Mouse (Mus musculus) ES-Bruce4 (cell line): ENCODE results near the gene Arhgef19.

Source experiments
- CTCF ChIP-seq: IDR thresholded peaks from one replicate; pipeline ENCODE4 v1.8.1; 2011; ENCODE audit warnings: low read depth, low read length
- EP300 ChIP-seq: IDR thresholded peaks from 2 replicates; pipeline ENCODE4 v1.6.1; 2011; ENCODE audit warnings: low read depth, low read length; ENCODE audit not compliant: insufficient read depth
- POLR2A ChIP-seq: IDR thresholded peaks from one replicate; pipeline ENCODE4 v1.8.1; 2011; ENCODE audit warnings: low read length; ENCODE audit not compliant: insufficient read depth

GRCm38 (mm10) chr4:141295774-141296186, 56.5 kb downstream of the Arhgef19 start:
- TF ChIP-seq POLR2A = no peak
- no peak for TF ChIP-seq CTCF
- TF ChIP-seq EP300 = no peak
